Mouse (Mus musculus) layer of hippocampus, postnatal 14 days (tissue): Measurements from ENCODE around the gene Gm16181. TPM values are rescaled to one million over a fixed set of nuclear protein-coding genes. Genes with fewer than 3 reads are reported as not detected.

Experiments used
- DNase-seq, 2 experiments: peaks; one replicate each; pipeline ENCODE4 v3.0.0; 2021 to 2022; ENCODE audit warnings: low spot score in 2 of 2, mixed read lengths in 1 of 2
- long read RNA-seq, 2 experiments: library from polyadenylated mRNA; stranded (forward); transcript quantifications; one replicate each; pipeline ENCODE4 v2.0.0; 2021
- total RNA-seq, 2 experiments: library from RNA; stranded (reverse); gene quantifications; 2 replicates each; pipeline ENCODE4 v1.2.3; 2021

Gene Gm16181
- not detected for total RNA-seq
- long read RNA-seq, experiment 1, result 0 reads
- long read RNA-seq, experiment 2, result 0 reads

GRCm38 (mm10) chr17:35220156-35220952 is at the start of gene Gm16181:
Gene Gm16181, plus strand, starts transcription at chr17:35220834.
- no peak for DNase-seq

GRCm38 (mm10) chr17:35172445-35173234 is 48.0 kb upstream of the Gm16181 start:
- no peak for DNase-seq

- DNase-seq, result no peak
These were observed 47.3 kb upstream of the Gm16181 start for GRCm38 (mm10) chr17:35173329-35173728.

GRCm38 (mm10) chr17:35174201-35174977 is 46.2 kb upstream of the Gm16181 start:
- no peak for DNase-seq

GRCm38 (mm10) chr17:35175382-35175781 is 45.3 kb upstream of the Gm16181 start:
- no peak for DNase-seq

- no peak for DNase-seq
These were observed 44.7 kb upstream of the Gm16181 start, which contains the start of gene Aif1 for GRCm38 (mm10) chr17:35175968-35176367. Gene Aif1, minus strand, starts transcription at chr17:35176068.

GRCm38 (mm10) chr17:35178528-35178927 is 42.1 kb upstream of the Gm16181 start:
- no peak for DNase-seq

- DNase-seq, result no peak
These were observed 40.5 kb upstream of the Gm16181 start for GRCm38 (mm10) chr17:35180093-35180492.

- no peak for DNase-seq
These were observed 34.7 kb upstream of the Gm16181 start for GRCm38 (mm10) chr17:35185639-35186611.

- DNase-seq, result no peak
These were observed 34.0 kb upstream of the Gm16181 start for GRCm38 (mm10) chr17:35186681-35187080.

- no peak for DNase-seq
These were observed 33.3 kb upstream of the Gm16181 start for GRCm38 (mm10) chr17:35187345-35187744.

- no peak for DNase-seq
These were observed 32.5 kb upstream of the Gm16181 start, which contains the start of gene Lst1 for GRCm38 (mm10) chr17:35187959-35188610. Gene Lst1, minus strand, starts transcription at chr17:35188439.

- no peak for DNase-seq
These were observed 31.4 kb upstream of the Gm16181 start for GRCm38 (mm10) chr17:35189186-35189585.

GRCm38 (mm10) chr17:35190096-35190495 is 30.5 kb upstream of the Gm16181 start:
- DNase-seq, result no peak

- DNase-seq, result no peak
These were observed 28.9 kb upstream of the Gm16181 start for GRCm38 (mm10) chr17:35191723-35192122.

GRCm38 (mm10) chr17:35192924-35193323 is 27.7 kb upstream of the Gm16181 start:
- no peak for DNase-seq

GRCm38 (mm10) chr17:35193881-35194843 is 26.5 kb upstream of the Gm16181 start, which contains the start of gene Ltb:
Gene Ltb, plus strand, starts transcription at chr17:35194439.
- DNase-seq, result no peak
